Mouse (Mus musculus) hindbrain, embryonic 11.5 days (tissue): ENCODE results near the gene Cfap97d1. TPM values are rescaled to one million over a fixed set of nuclear protein-coding genes. Genes with fewer than 3 reads are reported as not detected.
A peak's percentile ranks its signal among the peaks of the same experiment; 100 is the strongest.

ENCODE experiments used
- ATAC-seq: fragments of 200-750 bp; cut with Nextera tagmentation; 2 replicates; pipeline ENCODE4 v1.8.0; 2017; ENCODE audit warnings: mild to moderate bottlenecking, moderate TSS enrichment, moderate library complexity; ENCODE audit not compliant: low FRiP score
- DNase-seq: peaks from one replicate; pipeline ENCODE4 v3.0.0-alpha.2; 2015; ENCODE audit warnings: low spot score
- H3K27ac ChIP-seq: fragments of 300-500 bp; sonication (generic); 2 replicates; pipeline ENCODE4 v1.5.1; 2014; ENCODE audit warnings: mild to moderate bottlenecking, low read depth, low read length
- H3K27me3 ChIP-seq: fragments of 300-500 bp; sonication (generic); 2 replicates; pipeline ENCODE4 v1.6.1; 2014; ENCODE audit warnings: mild to moderate bottlenecking, low read length, moderate library complexity, mixed read lengths; ENCODE audit not compliant: control insufficient read depth, insufficient read depth
- H3K36me3 ChIP-seq: fragments of 300-500 bp; sonication (generic); 2 replicates; pipeline ENCODE4 v1.6.1; 2014; ENCODE audit warnings: mild to moderate bottlenecking, low read length, moderate library complexity, mixed read lengths; ENCODE audit not compliant: control insufficient read depth, insufficient read depth
- H3K4me1 ChIP-seq: fragments of 300-500 bp; sonication (generic); replicated peaks from 2 replicates; pipeline ENCODE4 v1.6.1; 2014; ENCODE audit warnings: low read length, mixed read lengths; ENCODE audit not compliant: control insufficient read depth, insufficient read depth
- H3K4me2 ChIP-seq: fragments of 300-500 bp; sonication (generic); replicated peaks from 2 replicates; pipeline ENCODE4 v1.6.1; 2014; ENCODE audit warnings: mild to moderate bottlenecking, low read depth, low read length
- H3K4me3 ChIP-seq: fragments of 300-500 bp; sonication (generic); 2 replicates; pipeline ENCODE4 v1.5.1; 2014; ENCODE audit warnings: low read depth, low read length
- H3K9ac ChIP-seq: fragments of 300-500 bp; sonication (generic); 2 replicates; pipeline ENCODE4 v1.6.1; 2014; ENCODE audit warnings: low read depth, low read length
- H3K9me3 ChIP-seq: fragments of 300-500 bp; sonication (generic); 2 replicates; pipeline ENCODE4 v1.6.1; 2016; ENCODE audit warnings: low read length; ENCODE audit not compliant: control insufficient read depth
- WGBS: fragments of 180-500 bp; shearing (Covaris S2); extraction: QIAGEN DNeasy Blood & Tissue Kit; methylation state at CpG from one replicate; pipeline ENCODE4 v1.1.7; 2014; 5-methylcytosine and 5-hydroxymethylcytosine counted together
- polyA plus RNA-seq: library from polyadenylated mRNA; unstranded; fragments of >200 nt; fragmentation: Nextera tagmentation; extraction: Ambion mirVana; gene quantifications from 2 replicates; pipeline ENCODE4 v1.2.1, GENCODE M21; 2014

Cfap97d1 gene
- polyA plus RNA-seq, 1 experiment from 2014 or later: not detected

DNA sequence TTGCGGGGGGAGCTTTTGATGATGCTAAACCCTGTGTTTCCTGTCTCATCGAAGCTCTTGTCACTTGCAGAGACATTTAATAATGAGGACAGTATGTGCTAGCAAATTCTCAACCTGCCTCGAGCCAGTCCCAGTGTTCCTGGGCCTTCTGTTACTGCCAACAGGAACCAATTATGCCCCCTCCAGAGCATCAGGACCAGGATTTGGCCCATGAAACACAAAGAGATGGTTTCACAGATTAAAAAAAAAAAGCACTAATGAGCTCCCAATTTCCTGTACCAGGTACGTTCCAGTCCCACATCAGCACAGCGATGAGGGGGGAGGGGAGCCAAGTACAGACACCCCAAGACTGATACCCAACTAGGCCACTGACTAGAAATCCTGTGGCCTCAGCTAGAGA, 37.1 kb downstream of the Cfap97d1 start:
- 81% methylated on average over 5 of the region's 5 CpGs for WGBS
- no peak overlapping the region for H3K9ac ChIP-seq
- no peak overlapping the region for H3K4me2 ChIP-seq
- H3K27me3 ChIP-seq: no peaks in the 10 kb centered on the region; the same call in 1 of the 2 replicates
- H3K4me3 ChIP-seq: no peak overlapping the region
- no peaks in the 10 kb centered on the region for H3K9me3 ChIP-seq
- H3K36me3 ChIP-seq: 0 out of 2 replicates have a peak, but pooled peaks cover 2% of the 10 kb centered on the region
- no peak for ATAC-seq
- H3K27ac ChIP-seq: no peak overlapping the region
- H3K4me1 ChIP-seq: peaks cover 7% of the 10 kb centered on the region; the same call in 1 of the 2 replicates
- DNase-seq: no peak

DNA sequence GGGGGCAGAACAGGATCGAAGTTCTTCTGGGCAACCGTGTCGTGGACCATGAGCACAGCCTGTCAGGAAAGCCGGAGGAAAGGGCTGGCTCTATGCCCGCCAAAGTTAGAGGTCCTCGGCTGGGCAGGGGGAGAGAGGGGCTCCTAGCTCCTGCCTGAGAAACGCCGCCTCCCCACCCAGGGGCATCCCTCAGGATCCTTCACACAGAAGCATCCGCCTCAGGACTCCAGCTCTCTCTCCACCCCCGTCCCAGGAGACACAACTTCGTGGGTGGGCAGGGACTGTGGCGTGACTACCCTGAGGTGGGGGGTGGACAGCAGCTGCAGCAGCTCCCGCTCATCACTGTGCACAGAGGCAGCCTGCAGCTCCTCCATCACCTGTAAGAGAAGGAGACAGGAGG, 39.3 kb downstream of the Cfap97d1 start:
- WGBS: 86% methylated on average over 13 of the region's 13 CpGs
- no peak overlapping the region for H3K4me3 ChIP-seq
- H3K9ac ChIP-seq: no peak overlapping the region
- H3K27ac ChIP-seq: no peak overlapping the region
- peaks cover 11% of the 10 kb centered on the region for H3K4me1 ChIP-seq
- no peak overlapping the region for H3K4me2 ChIP-seq
- no peak for DNase-seq
- 0 out of 2 replicates have a peak, but pooled peaks cover 2% of the 10 kb centered on the region for H3K36me3 ChIP-seq
- no peaks in the 10 kb centered on the region for H3K9me3 ChIP-seq
- H3K27me3 ChIP-seq: no peaks in the 10 kb centered on the region; the same call in 1 of the 2 replicates
- ATAC-seq: no peak

DNA sequence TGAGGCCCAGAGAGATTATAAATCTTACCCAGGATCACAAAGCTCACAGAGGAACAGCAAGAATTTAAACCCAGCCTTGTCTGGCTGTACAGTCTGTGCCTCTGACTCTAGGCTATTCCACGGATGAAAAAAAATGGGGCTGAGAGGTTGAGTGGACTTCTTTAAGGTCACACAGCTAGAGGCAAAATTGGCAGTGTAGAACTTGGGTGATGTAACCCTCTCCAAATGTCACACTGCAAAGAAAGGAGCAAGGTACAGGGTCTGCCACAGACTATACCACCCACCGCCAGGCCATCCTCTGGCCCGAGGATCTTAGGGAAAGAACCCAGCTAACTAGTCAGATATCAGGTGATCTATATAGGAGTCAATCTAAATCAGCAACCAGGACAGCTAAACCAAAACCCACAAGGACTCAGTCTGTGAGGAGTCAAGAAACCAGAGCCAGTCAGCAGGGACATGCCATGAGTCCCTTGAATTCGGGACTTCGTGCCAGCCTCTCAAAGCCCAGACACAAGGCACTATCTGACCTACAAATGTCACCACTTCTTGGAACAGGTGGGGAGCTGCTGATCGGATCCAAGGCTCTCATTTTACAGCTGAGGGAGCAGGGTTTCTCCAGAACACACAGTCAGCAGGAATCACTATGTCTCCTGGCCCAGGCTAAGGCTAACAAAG, 40.1 kb downstream of the Cfap97d1 start:
- H3K4me2 ChIP-seq: no peak overlapping the region
- H3K4me1 ChIP-seq: peaks cover 11% of the 10 kb centered on the region
- no peaks in the 10 kb centered on the region for H3K9me3 ChIP-seq
- no peak overlapping the region for H3K4me3 ChIP-seq
- no peak overlapping the region for H3K27ac ChIP-seq
- 0 out of 2 replicates have a peak, but pooled peaks cover 2% of the 10 kb centered on the region for H3K36me3 ChIP-seq
- H3K9ac ChIP-seq: no peak overlapping the region
- ATAC-seq (no peak), DNase-seq (no peak)
- H3K27me3 ChIP-seq: no peaks in the 10 kb centered on the region; the same call in 1 of the 2 replicates
- 88% methylated on average over 6 of the region's 6 CpGs for WGBS

DNA sequence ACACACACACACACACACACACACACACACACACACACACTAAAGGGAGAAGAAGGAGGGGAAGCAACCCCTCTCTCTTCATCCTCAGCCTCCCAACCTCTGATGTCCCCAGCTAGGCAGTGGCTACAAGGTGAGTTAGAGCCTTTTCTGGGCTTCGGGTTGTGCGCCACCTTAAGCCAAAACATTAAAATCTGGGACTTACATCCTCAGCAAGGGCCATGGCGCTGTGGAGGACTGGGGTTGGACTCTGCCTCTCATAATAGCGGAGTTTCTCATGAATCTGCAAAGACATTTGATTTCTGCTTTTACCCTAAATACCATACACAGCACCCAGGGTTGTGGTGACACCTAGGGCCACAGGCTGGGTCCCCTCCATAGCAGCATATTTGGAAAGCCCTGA, 40.8 kb downstream of the Cfap97d1 start:
- no peak for DNase-seq
- Histone ChIP-seq H3K4me1 (peaks cover 11% of the 10 kb centered on the region), H3K27me3 (no peaks in the 10 kb centered on the region; the same call in 1 of the 2 replicates), H3K4me3 (no peak overlapping the region), H3K9me3 (no peaks in the 10 kb centered on the region), H3K4me2 (no peak overlapping the region), H3K9ac (no peak overlapping the region), H3K27ac (no peak overlapping the region), H3K36me3 (0 out of 2 replicates have a peak, but pooled peaks cover 2% of the 10 kb centered on the region)
- 90% methylated on average over 4 of the region's 4 CpGs for WGBS
- no peak for ATAC-seq

DNA sequence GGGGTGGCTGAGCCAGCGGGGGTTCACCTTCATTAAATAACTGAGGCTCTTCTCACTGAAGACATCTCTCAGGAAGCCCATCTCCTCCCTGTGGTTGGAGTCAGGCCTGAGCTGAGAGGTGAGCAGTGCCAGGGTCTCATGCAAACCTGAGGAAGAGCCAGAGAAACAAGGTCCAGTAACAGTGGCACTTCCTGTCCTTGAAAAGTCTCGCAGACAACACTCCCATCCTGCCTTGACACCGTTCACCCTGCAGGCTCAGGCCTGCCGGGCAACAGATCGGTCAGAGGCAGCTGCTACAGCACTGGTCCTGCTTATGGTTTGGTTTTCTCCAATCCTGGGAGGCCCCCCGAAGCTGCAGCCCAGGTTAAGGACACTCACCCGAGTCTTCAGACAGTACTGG, 41.3 kb downstream of the Cfap97d1 start:
- H3K9me3 ChIP-seq: no peaks in the 10 kb centered on the region
- no peak for DNase-seq
- H3K27ac ChIP-seq: no peak overlapping the region
- H3K9ac ChIP-seq: no peak overlapping the region
- H3K27me3 ChIP-seq: no peaks in the 10 kb centered on the region; the same call in 1 of the 2 replicates
- no peak overlapping the region; the same call in 1 of the 2 replicates for H3K4me3 ChIP-seq
- H3K36me3 ChIP-seq: no peaks in the 10 kb centered on the region
- no peak for ATAC-seq
- peaks cover 11% of the 10 kb centered on the region for H3K4me1 ChIP-seq
- peak overlapping the region; percentile 92 for H3K4me2 ChIP-seq
- WGBS: 34% methylated on average over 7 of the region's 7 CpGs

DNA sequence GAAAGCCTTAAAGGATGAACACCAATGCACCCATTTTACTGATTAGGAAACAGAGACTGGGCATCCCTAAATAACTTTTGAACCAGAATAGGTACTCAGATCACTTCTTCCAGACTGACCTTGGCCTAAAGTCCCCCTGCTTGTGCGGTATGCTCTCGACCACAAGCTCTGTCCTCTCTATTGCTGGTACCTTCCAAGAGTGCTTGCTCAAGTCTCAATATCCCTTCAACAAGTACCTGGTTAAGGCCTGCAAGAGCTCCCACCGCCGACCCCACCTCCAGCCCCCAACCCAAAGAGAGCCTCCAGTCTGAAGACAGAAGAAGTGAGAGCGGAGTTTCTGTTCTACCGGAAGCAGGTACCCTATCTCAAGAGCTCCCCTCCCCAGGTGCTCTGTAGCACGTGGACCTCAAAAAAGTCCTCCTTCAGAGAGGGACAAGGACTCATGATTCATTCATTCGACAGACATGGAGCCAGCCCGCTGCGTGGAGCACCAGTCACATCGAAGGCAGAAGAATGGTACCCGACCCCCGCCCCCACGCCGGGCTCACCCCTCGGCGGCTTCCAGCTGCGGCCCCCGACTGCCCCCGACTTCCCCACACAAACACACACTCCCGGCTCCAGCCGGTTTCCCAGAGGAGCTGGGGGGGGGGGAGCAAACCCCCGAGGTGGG, 42.0 kb downstream of the Cfap97d1 start:
- Histone ChIP-seq H3K4me2 (peak overlapping the region; percentile 92), H3K27me3 (no peaks in the 10 kb centered on the region; the same call in 1 of the 2 replicates), H3K27ac (peak overlapping the region; percentile 93), H3K9ac (peak overlapping the region; percentile 79), H3K36me3 (no peaks in the 10 kb centered on the region), H3K4me1 (peaks cover 11% of the 10 kb centered on the region), H3K9me3 (no peaks in the 10 kb centered on the region), H3K4me3 (peak overlapping the region; percentile 68)
- no peak for DNase-seq
- WGBS: 2% methylated on average over 23 of the region's 23 CpGs
- ATAC-seq: peak; percentile 53

DNA sequence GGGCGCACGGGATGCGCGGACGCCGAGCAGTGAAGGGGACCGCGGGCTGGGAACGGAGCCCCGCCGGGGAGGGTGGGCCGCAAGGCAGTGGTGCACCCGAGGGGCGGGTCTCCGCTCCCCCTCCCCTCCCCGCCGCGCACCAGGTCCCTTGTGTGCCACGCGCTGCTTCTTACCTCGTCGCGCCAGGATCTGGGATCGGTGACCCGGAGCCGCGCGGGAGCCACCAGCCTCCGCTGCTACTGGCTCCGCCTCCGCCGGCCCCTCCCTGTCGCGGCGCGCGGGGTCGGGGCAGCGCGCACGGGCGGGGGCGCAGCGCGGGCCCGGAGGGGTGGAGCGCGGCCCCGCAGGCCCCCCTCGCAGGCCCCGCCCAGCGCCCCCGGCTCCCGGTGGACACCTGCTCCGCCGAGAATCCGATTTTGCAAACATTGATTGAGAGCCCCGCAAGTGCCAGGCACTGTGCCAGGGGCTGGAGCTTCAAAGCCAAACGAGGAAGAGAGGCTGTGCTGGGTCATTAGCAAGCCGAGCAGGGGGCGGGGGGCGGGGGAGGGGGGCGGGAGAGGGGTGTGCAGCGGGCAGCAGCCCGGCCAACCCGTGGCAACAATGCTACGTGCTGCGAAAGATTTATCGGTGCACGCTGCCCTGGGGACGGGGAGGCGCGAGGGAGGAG, 42.7 kb downstream of the Cfap97d1 start:
- H3K4me1 ChIP-seq: peaks cover 11% of the 10 kb centered on the region
- peak overlapping the region; percentile 68 for H3K4me3 ChIP-seq
- peak overlapping the region; percentile 92 for H3K4me2 ChIP-seq
- no peaks in the 10 kb centered on the region for H3K9me3 ChIP-seq
- DNase-seq (peak; percentile 87), ATAC-seq (peak; percentile 91)
- H3K36me3 ChIP-seq: no peaks in the 10 kb centered on the region
- under 1% methylated on average over 61 of the region's 73 CpGs for WGBS
- no peaks in the 10 kb centered on the region; the same call in 1 of the 2 replicates for H3K27me3 ChIP-seq
- peak overlapping the region; percentile 79 for H3K9ac ChIP-seq
- H3K27ac ChIP-seq: peak overlapping the region; percentile 93

DNA sequence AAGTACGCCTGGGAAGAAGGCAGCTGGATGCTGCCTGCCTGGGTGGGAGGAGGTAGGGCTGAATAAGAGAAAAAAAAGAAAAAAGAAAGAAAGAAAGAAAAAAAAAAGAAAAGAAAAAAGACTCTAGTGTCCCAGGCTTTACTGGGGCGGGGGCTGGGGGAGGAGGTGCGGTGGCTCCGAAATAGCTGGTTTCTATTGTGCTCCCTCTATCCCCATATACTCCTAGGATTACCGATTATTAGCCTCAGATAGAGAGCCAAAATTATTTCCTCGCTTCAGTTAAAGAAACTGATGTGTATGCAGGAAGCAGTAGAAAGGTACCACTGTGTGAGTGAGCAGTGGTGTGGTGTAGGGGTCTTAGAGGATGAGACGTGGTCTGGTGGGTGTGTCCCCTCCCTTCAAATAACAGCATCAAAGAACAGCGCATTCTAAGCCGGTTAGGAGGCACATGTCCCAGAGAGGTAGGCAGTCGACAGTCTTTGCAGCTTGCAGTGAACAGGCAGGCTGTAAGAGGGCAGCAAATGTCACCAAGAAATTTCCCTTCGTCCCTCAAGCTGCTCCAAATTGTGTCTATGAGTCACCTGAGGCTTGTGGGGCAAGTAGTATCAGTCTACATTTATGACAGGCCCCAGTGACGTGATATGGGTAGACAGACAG, 43.4 kb downstream of the Cfap97d1 start:
- ATAC-seq: peak; percentile 29; the same call in 1 of the 2 replicates
- Histone ChIP-seq H3K9me3 (no peaks in the 10 kb centered on the region), H3K4me3 (peak overlapping the region; percentile 68), H3K4me2 (peak overlapping the region; percentile 92), H3K27me3 (no peaks in the 10 kb centered on the region; the same call in 1 of the 2 replicates), H3K9ac (peak overlapping the region; percentile 79; the same call in 1 of the 2 replicates), H3K36me3 (no peaks in the 10 kb centered on the region), H3K27ac (peak overlapping the region; percentile 93), H3K4me1 (peaks cover 11% of the 10 kb centered on the region)
- DNase-seq: peak; percentile 48
- 4% methylated on average over 12 of the region's 12 CpGs for WGBS
